Mouse (Mus musculus): ENCODE results near the gene Bace1. TPM values are rescaled to one million over a fixed set of nuclear protein-coding genes. Genes with fewer than 3 reads are reported as not detected.

The Bace1 gene
- total and polyA plus RNA-seq, 2 experiments from 2014 or later = 17.8 to 52.6 TPM

GRCm38 (mm10) chr9:45910995-45911394, 72.6 kb downstream of the Bace1 start:
- TF ChIP-seq EP300 (IDR thresholded peaks at IDR 0.05; ENCODE audit: low read depth) (no peak), CTCF (IDR thresholded peaks at IDR 0.05; ENCODE audit: low read depth) (no peak)
- DNase-seq (ENCODE audit: low spot score) (no peak), ATAC-seq (ENCODE audit: insufficient read depth, low read depth) (no peak)
- Histone ChIP-seq H3K4me3 (ENCODE audit: low read depth, low read length) (no peak overlapping the region), H3K4me1 (ENCODE audit: control insufficient read depth, insufficient read depth) (peaks cover 9% of the 10 kb centered on the region; the same call in 1 of the 2 replicates), H3K9me3 (replicated peaks; ENCODE audit: control insufficient read depth, low read length) (no peaks in the 10 kb centered on the region), H3K9ac (replicated peaks; ENCODE audit: low read depth, low read length) (no peak overlapping the region), H3K27me3 (ENCODE audit: control insufficient read depth, insufficient read depth, low read length) (no peaks in the 10 kb centered on the region), H3K27ac (ENCODE audit: low read depth) (no peak overlapping the region), H3K36me3 (replicated peaks; ENCODE audit: control insufficient read depth, insufficient read depth, low read length) (peaks cover 72% of the 10 kb centered on the region), H3K4me2 (ENCODE audit: low read depth, low read length) (no peak overlapping the region)
- WGBS = 88% methylated on average over 3 of the region's 3 CpGs

- Histone ChIP-seq H3K36me3 (replicated peaks; ENCODE audit: control insufficient read depth, insufficient read depth, low read length) (peaks cover 79% of the 10 kb centered on the region), H3K27me3 (ENCODE audit: control insufficient read depth, insufficient read depth, low read length) (no peaks in the 10 kb centered on the region), H3K4me1 (ENCODE audit: control insufficient read depth, insufficient read depth) (peaks cover 9% of the 10 kb centered on the region; the same call in 1 of the 2 replicates), H3K27ac (ENCODE audit: low read depth) (no peak overlapping the region), H3K4me3 (ENCODE audit: low read depth, low read length) (no peak overlapping the region), H3K9ac (replicated peaks; ENCODE audit: low read depth, low read length) (no peak overlapping the region), H3K4me2 (ENCODE audit: low read depth, low read length) (no peak overlapping the region), H3K9me3 (replicated peaks; ENCODE audit: control insufficient read depth, low read length) (no peaks in the 10 kb centered on the region)
- TF ChIP-seq EP300 (IDR thresholded peaks at IDR 0.05; ENCODE audit: low read depth) = no peak
- TF ChIP-seq CTCF (IDR thresholded peaks at IDR 0.05; ENCODE audit: low read depth) = peak; percentile 66
- ATAC-seq (ENCODE audit: insufficient read depth, low read depth) (no peak), DNase-seq (ENCODE audit: low spot score) (peak; percentile 37)
- 54% methylated on average over 1 of the region's 1 CpGs for WGBS
These were observed 73.3 kb downstream of the Bace1 start for GRCm38 (mm10) chr9:45911673-45912072.

Other genes starting within 250 kb of the Bace1 start
- 15.7 and 29.8 TPM in 2 replicates for gene Cep164, start 9.9 kb upstream of the Bace1 start, total RNA-seq (2014; rRNA removed; ENCODE audit: low replicate concordance)
- gene Cep164, start 9.9 kb upstream of the Bace1 start, polyA plus RNA-seq (2015; fragmentation: Nextera tagmentation; extraction: Ambion mirVana) = 7.0 and 9.4 TPM in 2 replicates
- gene Pcsk7, start 67.9 kb downstream of the Bace1 start, total RNA-seq (2014; rRNA removed; ENCODE audit: low replicate concordance) = 31.7 and 57.1 TPM in 2 replicates
- 12.0 and 15.0 TPM in 2 replicates for gene Pcsk7, start 67.9 kb downstream of the Bace1 start, polyA plus RNA-seq (2015; fragmentation: Nextera tagmentation; extraction: Ambion mirVana)
- gene Rnf214, start 68.3 kb downstream of the Bace1 start, total RNA-seq (2014; rRNA removed; ENCODE audit: low replicate concordance) = 27.4 and 42.9 TPM in 2 replicates
- gene Rnf214, start 68.3 kb downstream of the Bace1 start, polyA plus RNA-seq (2015; fragmentation: Nextera tagmentation; extraction: Ambion mirVana) = 30.5 and 32.4 TPM in 2 replicates
- gene Tagln, start 97.5 kb downstream of the Bace1 start, total RNA-seq (2014; rRNA removed; ENCODE audit: low replicate concordance) = 65.0 and 610 TPM in 2 replicates
- 54.5 and 65.2 TPM in 2 replicates for gene Tagln, start 97.5 kb downstream of the Bace1 start, polyA plus RNA-seq (2015; fragmentation: Nextera tagmentation; extraction: Ambion mirVana)
- gene Sidt2, start 116.7 kb downstream of the Bace1 start, total RNA-seq (2014; rRNA removed; ENCODE audit: low replicate concordance) = 78.4 and 80.3 TPM in 2 replicates
- 29.9 and 31.4 TPM in 2 replicates for gene Sidt2, start 116.7 kb downstream of the Bace1 start, polyA plus RNA-seq (2015; fragmentation: Nextera tagmentation; extraction: Ambion mirVana)
- gene Pafah1b2, start 174.1 kb downstream of the Bace1 start, total RNA-seq (2014; rRNA removed; ENCODE audit: low replicate concordance) = 41.0 and 50.3 TPM in 2 replicates
- gene Pafah1b2, start 174.1 kb downstream of the Bace1 start, polyA plus RNA-seq (2015; fragmentation: Nextera tagmentation; extraction: Ambion mirVana) = 83.6 and 92.8 TPM in 2 replicates
- 35.3 and 49.3 TPM in 2 replicates for gene Sik3, start 174.2 kb downstream of the Bace1 start, total RNA-seq (2014; rRNA removed; ENCODE audit: low replicate concordance)
- 12.2 and 13.1 TPM in 2 replicates for gene Sik3, start 174.2 kb downstream of the Bace1 start, polyA plus RNA-seq (2015; fragmentation: Nextera tagmentation; extraction: Ambion mirVana)